Mouse (Mus musculus) R1 (cell line): ENCODE measurements around the gene Olfr1448.
"Not testable (repeated sequence)": the region's sequence is repeated elsewhere in the genome, so short reads cannot be mapped to it uniquely, and the experiment has no call there.

ENCODE experiments used
- DNase-seq: peaks from one replicate; pipeline ENCODE4 v3.0.0-alpha.2; 2018; ENCODE audit warnings: low read depth, low spot score

Olfr1448 gene

GRCm38 (mm10) chr19:12924319-12924718, at the start of gene Olfr1448:
Gene Olfr1448, minus strand, starts transcription at chr19:12924419.
- no peak for DNase-seq

- not testable (repeated sequence) for DNase-seq
Observed at GRCm38 (mm10) chr19:12970082-12970481, 45.9 kb upstream of the Olfr1448 start.

GRCm38 (mm10) chr19:12949958-12950357, 25.7 kb upstream of the Olfr1448 start, which contains the start of gene Olfr1450:
Gene Olfr1450, plus strand, starts transcription at chr19:12950258.
- no peak for DNase-seq

- DNase-seq: no peak
Observed at GRCm38 (mm10) chr19:12930540-12930939, 6.3 kb upstream of the Olfr1448 start, which contains the start of gene Olfr1449. Gene Olfr1449, plus strand, starts transcription at chr19:12930840.

GRCm38 (mm10) chr19:12903643-12904042, 20.6 kb downstream of the Olfr1448 start, which contains the start of gene Olfr1447:
Gene Olfr1447, minus strand, starts transcription at chr19:12903743.
- DNase-seq: no peak

- DNase-seq: no peak
Observed at GRCm38 (mm10) chr19:12893424-12893823, 30.8 kb downstream of the Olfr1448 start, which contains the start of gene Olfr1446. Gene Olfr1446, minus strand, starts transcription at chr19:12893524.

- no peak for DNase-seq
Observed at GRCm38 (mm10) chr19:12883555-12883954, 40.7 kb downstream of the Olfr1448 start, which contains the start of gene Olfr1445. Gene Olfr1445, plus strand, starts transcription at chr19:12883855.
